Mouse (Mus musculus) stomach, embryonic 16.5 days (tissue): ENCODE data around the gene Lsg1. TPM values are rescaled to one million over a fixed set of nuclear protein-coding genes. Genes with fewer than 3 reads are reported as not detected.

ENCODE experiments used
- ATAC-seq: fragments of 200-750 bp; cut with Nextera tagmentation; 2 replicates; pipeline ENCODE4 v1.8.0; 2017; ENCODE audit warnings: moderate number of reproducible peaks, moderate TSS enrichment; ENCODE audit not compliant: insufficient read depth, low FRiP score
- H3K27ac ChIP-seq: fragments of 300-500 bp; sonication (generic); 2 replicates; pipeline ENCODE4 v1.5.1; 2014; ENCODE audit warnings: low read length
- H3K27me3 ChIP-seq: fragments of 300-500 bp; sonication (generic); 2 replicates; pipeline ENCODE4 v1.6.1; 2014; ENCODE audit warnings: low read length, control low read depth, mixed read lengths; ENCODE audit not compliant: control insufficient read depth, insufficient read depth
- H3K36me3 ChIP-seq: fragments of 300-500 bp; sonication (generic); 2 replicates; pipeline ENCODE4 v1.6.1; 2014; ENCODE audit warnings: low read length; ENCODE audit not compliant: control insufficient read depth, insufficient read depth
- H3K4me1 ChIP-seq: fragments of 300-500 bp; sonication (generic); 2 replicates; pipeline ENCODE4 v1.6.1; 2014; ENCODE audit warnings: low read length, control low read depth, mixed read lengths; ENCODE audit not compliant: control insufficient read depth, insufficient read depth
- H3K4me2 ChIP-seq: fragments of 300-500 bp; sonication (generic); 2 replicates; pipeline ENCODE4 v1.6.1; 2014; ENCODE audit warnings: low read depth, low read length, mixed read lengths
- H3K4me3 ChIP-seq: fragments of 300-500 bp; sonication (generic); replicated peaks from 2 replicates; pipeline ENCODE4 v1.5.1; 2014; ENCODE audit warnings: mild to moderate bottlenecking, low read length
- H3K9ac ChIP-seq: fragments of 300-500 bp; sonication (generic); 2 replicates; pipeline ENCODE4 v1.6.1; 2014; ENCODE audit warnings: low read length
- H3K9me3 ChIP-seq: fragments of 300-500 bp; sonication (generic); replicated peaks from 2 replicates; pipeline ENCODE4 v1.6.1; 2016; ENCODE audit warnings: low read length, control low read depth; ENCODE audit not compliant: control insufficient read depth
- WGBS: fragments of 180-500 bp; shearing (Covaris S2); extraction: QIAGEN DNeasy Blood & Tissue Kit; methylation state at CpG from one replicate; pipeline ENCODE4 v1.1.7; 2014; 5-methylcytosine and 5-hydroxymethylcytosine counted together
- polyA plus RNA-seq: library from polyadenylated mRNA; unstranded; fragments of >200 nt; fragmentation: Nextera tagmentation; extraction: Ambion mirVana; gene quantifications from 2 replicates; pipeline ENCODE4 v1.2.1, GENCODE M21; 2015

The Lsg1 gene
- polyA plus RNA-seq, 1 experiment from 2014 or later = 51.6 TPM

- WGBS = 91% methylated on average over 4 of the region's 4 CpGs
- no peak overlapping the region for H3K9ac ChIP-seq
- H3K9me3 ChIP-seq = no peaks in the 10 kb centered on the region
- no peaks in the 10 kb centered on the region for H3K4me1 ChIP-seq
- H3K4me2 ChIP-seq = no peak overlapping the region
- no peak overlapping the region for H3K27ac ChIP-seq
- no peaks in the 10 kb centered on the region for H3K27me3 ChIP-seq
- H3K36me3 ChIP-seq = peaks cover 48% of the 10 kb centered on the region
- no peak for ATAC-seq
- no peak overlapping the region for H3K4me3 ChIP-seq
Measured at GRCm38 (mm10) chr16:30570173-30570572, 17.2 kb downstream of the Lsg1 start.

- H3K27ac ChIP-seq = no peak overlapping the region
- H3K9ac ChIP-seq = no peak overlapping the region
- no peaks in the 10 kb centered on the region for H3K27me3 ChIP-seq
- H3K36me3 ChIP-seq = peaks cover 52% of the 10 kb centered on the region
- H3K4me1 ChIP-seq = no peaks in the 10 kb centered on the region
- no peak overlapping the region for H3K4me3 ChIP-seq
- no peak for ATAC-seq
- no peak overlapping the region for H3K4me2 ChIP-seq
- WGBS = 86% methylated on average over 6 of the region's 6 CpGs
- H3K9me3 ChIP-seq = no peaks in the 10 kb centered on the region
Measured at GRCm38 (mm10) chr16:30565631-30566030, 21.8 kb downstream of the Lsg1 start.

- Histone ChIP-seq H3K4me3 (no peak overlapping the region), H3K36me3 (peaks cover 16% of the 10 kb centered on the region), H3K27me3 (no peaks in the 10 kb centered on the region), H3K9me3 (peaks cover 4% of the 10 kb centered on the region; the same call in 1 of the 2 replicates), H3K4me1 (no peaks in the 10 kb centered on the region), H3K4me2 (no peak overlapping the region), H3K27ac (no peak overlapping the region), H3K9ac (no peak overlapping the region)
- no peak for ATAC-seq
- 97% methylated on average over 4 of the region's 4 CpGs for WGBS
Measured at GRCm38 (mm10) chr16:30560601-30561000, 26.8 kb downstream of the Lsg1 start.

GRCm38 (mm10) chr16:30559312-30559992 lies 27.9 kb downstream of the Lsg1 start:
- H3K36me3 ChIP-seq = peaks cover 12% of the 10 kb centered on the region
- no peak overlapping the region for H3K4me2 ChIP-seq
- H3K9ac ChIP-seq = no peak overlapping the region
- 88% methylated on average over 5 of the region's 5 CpGs for WGBS
- no peak overlapping the region for H3K4me3 ChIP-seq
- H3K27ac ChIP-seq = no peak overlapping the region
- H3K27me3 ChIP-seq = no peaks in the 10 kb centered on the region
- H3K4me1 ChIP-seq = no peaks in the 10 kb centered on the region
- peaks cover 11% of the 10 kb centered on the region for H3K9me3 ChIP-seq
- no peak for ATAC-seq

GRCm38 (mm10) chr16:30554109-30554508 lies 33.3 kb downstream of the Lsg1 start:
- no peak for ATAC-seq
- Histone ChIP-seq H3K4me3 (no peak overlapping the region), H3K36me3 (no peaks in the 10 kb centered on the region), H3K27ac (no peak overlapping the region), H3K9ac (no peak overlapping the region), H3K4me2 (no peak overlapping the region), H3K27me3 (no peaks in the 10 kb centered on the region), H3K9me3 (peaks cover 11% of the 10 kb centered on the region), H3K4me1 (peaks cover 13% of the 10 kb centered on the region; the same call in 1 of the 2 replicates)
- WGBS = 92% methylated on average over 8 of the region's 8 CpGs

- ATAC-seq = peak; percentile 56; the same call in 1 of the 2 replicates
- 31% methylated on average over 11 of the region's 11 CpGs for WGBS
- no peaks in the 10 kb centered on the region for H3K36me3 ChIP-seq
- H3K27ac ChIP-seq = peak overlapping the region; percentile 49
- H3K4me3 ChIP-seq = no peak overlapping the region
- H3K9ac ChIP-seq = 0 out of 2 replicates have a peak overlapping the region, but pooled peaks have one; percentile 31
- H3K4me1 ChIP-seq = peaks cover 13% of the 10 kb centered on the region; the same call in 1 of the 2 replicates
- H3K4me2 ChIP-seq = no peak overlapping the region
- peaks cover 11% of the 10 kb centered on the region for H3K9me3 ChIP-seq
- no peaks in the 10 kb centered on the region for H3K27me3 ChIP-seq
Measured at GRCm38 (mm10) chr16:30552621-30553338, 34.6 kb downstream of the Lsg1 start.

GRCm38 (mm10) chr16:30550748-30551192 lies 36.6 kb downstream of the Lsg1 start, which contains the start of gene Tmem44:
Tmem44 (minus strand) TSS chr16:30550842.
- H3K4me3 ChIP-seq = peak within 1 kb of the TSS; percentile 77
- H3K4me2 ChIP-seq = peak within 1 kb of the TSS; percentile 68
- H3K9ac ChIP-seq = peak within 1 kb of the TSS; percentile 94
- H3K27me3 ChIP-seq = no peaks in the 10 kb centered on the region
- H3K36me3 ChIP-seq = 0 out of 2 replicates have a peak, but pooled peaks cover 4% of the 10 kb centered on the region
- peaks cover 13% of the 10 kb centered on the region; the same call in 1 of the 2 replicates for H3K4me1 ChIP-seq
- no peak within 1 kb of the TSS for H3K27ac ChIP-seq
- peak; percentile 31 for ATAC-seq
- 4% methylated on average over 14 of the region's 14 CpGs for WGBS
- peaks cover 9% of the 10 kb centered on the region for H3K9me3 ChIP-seq

GRCm38 (mm10) chr16:30549966-30550747 lies 37.2 kb downstream of the Lsg1 start:
- 0 out of 2 replicates have a peak, but pooled peaks cover 4% of the 10 kb centered on the region for H3K36me3 ChIP-seq
- H3K9ac ChIP-seq = peak overlapping the region; percentile 94
- peak; percentile 83 for ATAC-seq
- under 1% methylated on average over 63 of the region's 63 CpGs for WGBS
- H3K4me1 ChIP-seq = peaks cover 13% of the 10 kb centered on the region; the same call in 1 of the 2 replicates
- H3K4me2 ChIP-seq = peak overlapping the region; percentile 68
- H3K27me3 ChIP-seq = no peaks in the 10 kb centered on the region
- no peak overlapping the region for H3K27ac ChIP-seq
- H3K4me3 ChIP-seq = peak overlapping the region; percentile 77
- peaks cover 3% of the 10 kb centered on the region for H3K9me3 ChIP-seq
